Mouse (Mus musculus) lung, postnatal 10 days (tissue): ENCODE data around the gene Exosc3.
A peak's percentile ranks its signal among the peaks of the same experiment; 100 is the strongest.
"Not testable (repeated sequence)": the region's sequence is repeated elsewhere in the genome, so short reads cannot be mapped to it uniquely, and the experiment has no call there.

Source experiments
- DNase-seq: peaks from one replicate; pipeline ENCODE4 v3.0.0; 2021

Gene Exosc3

DNA sequence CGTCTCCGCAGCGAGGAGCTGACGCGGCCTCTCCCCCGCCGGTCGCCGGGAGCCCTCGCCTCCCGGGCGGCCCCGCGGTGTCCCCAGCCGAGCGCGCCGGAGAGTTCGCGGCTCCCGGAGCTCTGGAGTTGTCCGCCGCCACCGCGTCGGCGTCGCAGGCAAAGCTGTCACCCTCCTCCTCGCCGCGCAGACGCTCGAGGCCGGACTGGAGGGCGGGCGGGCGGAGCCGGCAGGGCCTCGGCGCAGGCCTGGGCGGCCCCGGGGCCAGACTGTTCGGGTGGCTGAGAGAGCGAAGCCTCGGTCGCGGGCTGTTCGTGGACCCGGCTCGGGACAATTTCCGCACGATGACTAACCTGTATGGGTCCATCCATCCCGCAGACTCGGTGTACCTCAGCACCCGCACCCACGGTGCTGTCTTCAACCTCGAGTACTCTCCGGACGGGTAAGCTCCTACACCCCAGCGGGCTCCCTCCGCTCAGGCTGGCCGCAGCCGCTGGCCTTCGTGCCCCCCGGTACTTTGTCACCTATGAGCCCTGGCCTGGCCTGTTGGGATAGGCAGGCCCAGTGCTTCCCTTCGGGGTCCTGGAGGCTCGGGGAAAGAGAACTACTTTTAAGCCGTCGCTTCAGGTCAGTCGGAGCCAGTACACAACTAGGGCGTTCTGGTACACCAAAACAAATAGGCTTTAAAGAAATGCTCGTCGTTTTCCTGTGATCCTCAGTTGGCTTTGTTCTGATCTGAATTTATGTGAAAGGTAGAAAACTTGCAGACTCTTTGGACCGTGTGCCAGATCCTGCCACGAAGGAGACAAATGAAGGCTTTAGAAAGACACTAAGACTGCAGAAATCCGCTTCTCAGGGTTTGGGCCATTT lies at the start of gene Exosc3:
Gene Exosc3, minus strand, starts transcription at position 447 of the 870 bp plus-strand sequence.
- peak; percentile 56 for DNase-seq

DNA sequence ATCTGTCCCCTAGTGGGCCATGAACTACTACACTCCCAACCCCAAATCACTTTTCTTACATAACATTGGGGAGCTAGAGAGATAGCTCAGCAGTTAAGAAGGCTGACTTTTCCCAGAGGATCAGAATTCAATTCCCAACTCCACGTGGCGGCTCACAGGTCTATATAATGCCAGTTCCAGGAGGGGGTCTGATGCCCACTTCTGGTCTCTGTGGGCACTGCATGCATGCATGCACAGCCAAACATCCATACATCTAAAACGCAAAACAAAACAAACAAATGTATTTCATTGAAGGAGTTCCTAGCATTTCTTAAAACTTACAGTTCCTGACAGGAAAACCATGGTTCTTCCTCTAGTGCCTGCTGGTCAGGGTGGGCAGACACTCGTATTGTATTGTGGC lies 49.6 kb upstream of the Exosc3 start:
- DNase-seq = no peak

DNA sequence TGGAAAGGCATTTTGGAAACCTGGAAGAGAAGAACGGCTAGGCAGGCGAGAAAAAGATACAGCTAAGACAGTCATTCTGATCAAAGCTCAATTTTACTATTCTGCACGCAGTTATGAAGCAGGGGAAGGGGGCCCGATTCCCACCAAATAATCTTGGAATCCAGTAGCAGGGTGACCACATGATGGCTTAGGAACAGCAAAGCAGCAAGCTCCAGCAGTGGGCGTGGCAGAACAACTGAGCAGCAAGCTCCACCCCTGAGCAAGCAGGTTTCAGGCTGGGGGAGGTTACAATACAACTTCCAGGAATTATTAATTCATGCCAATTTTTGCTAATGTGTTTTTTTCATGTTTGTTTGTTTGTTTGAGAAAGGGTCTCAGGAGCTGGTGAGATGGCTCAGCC lies 44.8 kb upstream of the Exosc3 start:
- DNase-seq = not testable (repeated sequence)

DNA sequence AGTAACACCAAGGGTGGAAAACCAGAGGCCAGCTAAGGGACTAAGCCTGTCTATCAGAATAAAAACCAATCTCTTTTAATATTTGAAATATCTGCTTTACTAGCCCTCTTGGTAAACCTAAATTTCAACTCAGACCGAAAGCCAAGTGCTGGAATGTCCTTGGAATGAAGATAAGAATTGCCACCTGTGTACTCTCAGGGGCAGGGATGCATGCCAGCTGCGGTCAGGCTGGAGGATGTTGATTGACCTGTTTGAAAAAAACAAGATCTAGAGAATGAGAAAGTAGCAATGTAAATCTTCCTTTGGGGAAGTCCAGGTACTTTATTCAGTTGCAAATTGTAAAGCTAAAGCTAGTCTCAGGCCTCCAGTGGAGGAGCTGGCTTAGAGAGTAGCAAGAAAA lies 39.6 kb upstream of the Exosc3 start:
- DNase-seq = peak; percentile 51

DNA sequence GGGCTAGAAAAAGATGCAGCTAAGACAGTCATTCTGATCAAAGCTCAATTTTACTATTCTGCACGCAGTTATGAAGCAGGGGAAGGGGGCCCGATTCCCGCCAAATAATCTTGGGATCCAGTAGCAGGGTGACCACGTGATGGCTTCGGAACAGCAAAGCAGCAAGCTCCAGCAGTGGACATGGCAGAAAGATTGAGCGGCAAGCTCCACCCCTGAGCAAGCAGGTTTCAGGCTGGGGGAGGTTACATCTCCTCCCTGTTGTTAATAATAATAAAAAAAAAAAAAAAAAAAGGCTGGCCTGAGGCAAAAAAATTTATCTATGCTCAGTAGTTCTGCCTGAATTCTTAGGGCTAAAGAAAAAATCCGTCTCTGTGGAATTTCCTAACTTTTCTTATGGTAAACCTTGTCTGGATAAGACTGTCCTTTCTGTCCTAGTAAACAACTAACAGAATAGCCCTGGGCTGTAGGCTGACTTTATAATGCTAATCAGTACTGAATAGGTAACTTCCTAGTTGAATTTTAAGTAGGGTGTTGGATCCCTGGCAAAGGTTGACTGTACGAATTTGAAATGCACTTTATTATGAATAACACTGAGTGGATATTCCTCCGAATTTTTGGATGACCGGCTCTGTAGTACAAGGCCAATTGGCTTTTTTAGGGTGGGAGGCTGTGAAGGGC lies 38.5 kb upstream of the Exosc3 start:
- not testable (repeated sequence) for DNase-seq

DNA sequence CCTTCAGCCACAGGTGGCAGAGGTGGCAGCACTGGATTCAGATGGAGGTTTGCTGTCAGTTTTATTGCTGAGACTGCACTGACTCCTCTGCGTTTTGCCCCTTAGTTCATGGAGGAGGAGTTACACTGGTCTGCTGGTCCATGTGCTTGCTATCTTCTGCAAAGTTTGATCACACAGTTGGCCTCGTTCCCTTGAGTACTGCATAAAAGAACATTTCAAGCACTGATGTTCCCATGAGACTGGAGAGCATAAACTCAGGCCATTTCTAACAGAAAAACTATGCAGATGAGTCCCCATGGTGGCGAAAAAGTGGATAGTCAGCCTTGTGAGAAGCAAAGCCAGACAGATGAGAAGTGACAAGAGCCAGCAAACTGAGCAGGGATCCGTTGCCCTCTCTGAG lies 34.0 kb upstream of the Exosc3 start:
- DNase-seq = no peak

DNA sequence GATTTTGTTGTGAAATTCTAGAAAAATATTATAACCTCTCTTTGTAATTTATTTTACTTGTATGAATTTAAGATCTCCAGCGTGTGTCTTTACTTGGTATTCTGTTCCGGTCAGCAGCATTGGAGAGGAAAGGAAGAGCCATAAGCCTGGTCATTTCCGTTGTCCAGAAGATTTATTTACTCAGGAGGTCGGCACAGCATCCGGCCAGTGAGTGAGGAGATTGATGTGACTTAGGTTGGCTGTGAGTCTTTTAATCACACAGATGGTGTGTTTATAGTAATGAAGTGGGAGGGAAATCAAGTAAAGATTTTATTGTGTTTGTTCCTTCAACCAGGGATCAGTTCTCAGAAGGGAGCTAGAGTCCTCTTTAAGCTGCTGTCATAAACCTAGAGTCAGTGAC lies 32.3 kb upstream of the Exosc3 start:
- peak; percentile 22 for DNase-seq

DNA sequence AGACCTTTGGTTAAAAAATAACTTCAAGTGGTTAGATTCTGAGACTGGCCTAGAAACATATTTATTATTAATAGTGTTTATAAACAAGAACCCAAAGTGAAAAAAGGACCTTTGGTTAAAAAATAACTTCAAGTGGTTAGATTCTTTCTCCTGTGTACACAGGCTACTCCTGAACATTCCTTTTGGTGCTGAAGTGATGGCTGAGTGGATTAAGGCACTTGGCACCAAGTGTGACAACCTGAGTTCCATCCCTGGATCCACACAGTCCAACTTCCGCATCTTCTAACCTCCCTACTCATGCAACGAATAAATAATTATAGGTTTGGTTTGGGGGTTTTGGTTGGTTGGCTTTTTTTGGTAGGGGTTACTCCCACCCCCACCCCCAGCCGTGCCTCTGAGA lies 28.7 kb upstream of the Exosc3 start:
- DNase-seq = peak; percentile 38

DNA sequence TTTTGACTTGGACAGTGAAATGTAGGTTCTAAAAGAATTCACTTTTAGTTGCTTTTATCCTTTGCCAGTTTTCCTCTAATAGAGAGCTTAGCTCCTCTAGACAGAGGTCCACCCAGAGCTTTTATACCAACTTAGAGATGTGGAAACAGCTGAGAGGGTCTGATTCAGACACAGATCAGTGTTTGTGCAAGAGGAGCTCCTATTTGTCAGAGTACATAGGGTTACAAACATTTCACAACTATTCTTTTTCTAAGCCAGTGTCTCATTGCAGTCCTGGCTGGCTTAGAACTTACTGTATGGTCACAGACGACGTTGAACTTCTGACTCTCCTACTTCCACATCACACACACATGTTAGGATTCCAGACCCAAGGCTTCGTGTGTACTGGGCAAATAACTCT lies 14.1 kb upstream of the Exosc3 start:
- DNase-seq = no peak

DNA sequence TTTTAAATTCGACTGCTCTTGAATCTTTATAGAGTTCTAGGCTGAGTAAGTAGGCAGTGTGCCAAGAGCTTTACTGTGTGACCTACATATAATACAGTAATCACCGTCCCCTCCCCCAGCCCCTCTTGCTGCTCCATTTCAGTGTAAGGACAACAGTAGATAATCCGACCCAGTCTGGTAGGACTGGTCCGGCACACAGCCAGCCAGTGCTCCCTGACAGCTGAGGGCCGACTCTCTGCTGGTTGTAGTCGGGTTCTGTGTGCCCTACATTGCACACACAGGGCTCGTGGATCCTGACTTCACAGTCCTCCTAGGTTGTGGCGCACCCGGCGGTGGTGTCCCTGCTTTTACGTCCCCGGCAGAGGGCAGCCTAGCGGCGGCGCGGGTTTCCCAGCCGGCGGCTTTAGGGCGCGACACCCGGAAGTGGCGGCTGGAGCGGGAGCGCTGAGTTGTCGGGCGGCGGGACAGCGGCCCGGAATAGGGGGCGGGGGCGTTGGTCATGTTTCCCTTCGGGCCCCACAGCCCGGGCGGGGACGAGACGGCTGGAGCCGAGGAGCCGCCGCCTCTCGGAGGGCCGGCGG lies 773 bp downstream of the Exosc3 start, which contains the start of gene Dcaf10:
Gene Dcaf10, plus strand, starts transcription at position 433 of the 581 bp plus-strand sequence.
- peak; percentile 96 for DNase-seq

DNA sequence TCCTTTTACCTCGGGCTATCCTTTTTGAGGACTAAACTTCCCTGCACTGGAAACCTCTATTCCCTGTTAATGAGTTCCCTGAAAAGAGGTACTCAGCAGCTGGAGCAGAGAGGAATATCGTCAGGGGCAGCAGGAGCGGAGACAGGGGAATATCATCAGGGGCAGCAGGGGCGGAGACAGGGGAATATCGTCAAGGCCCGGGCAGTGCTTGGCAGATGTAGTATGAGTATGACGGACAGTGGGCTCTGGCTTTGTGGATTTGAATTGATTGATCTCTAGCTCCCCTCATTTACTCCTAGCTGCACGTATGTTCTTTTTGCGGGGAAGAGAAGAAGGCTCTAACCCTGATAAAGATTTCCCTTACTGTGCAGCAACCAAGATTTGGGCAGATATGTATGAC lies 1.3 kb downstream of the Exosc3 start:
- DNase-seq = no peak

DNA sequence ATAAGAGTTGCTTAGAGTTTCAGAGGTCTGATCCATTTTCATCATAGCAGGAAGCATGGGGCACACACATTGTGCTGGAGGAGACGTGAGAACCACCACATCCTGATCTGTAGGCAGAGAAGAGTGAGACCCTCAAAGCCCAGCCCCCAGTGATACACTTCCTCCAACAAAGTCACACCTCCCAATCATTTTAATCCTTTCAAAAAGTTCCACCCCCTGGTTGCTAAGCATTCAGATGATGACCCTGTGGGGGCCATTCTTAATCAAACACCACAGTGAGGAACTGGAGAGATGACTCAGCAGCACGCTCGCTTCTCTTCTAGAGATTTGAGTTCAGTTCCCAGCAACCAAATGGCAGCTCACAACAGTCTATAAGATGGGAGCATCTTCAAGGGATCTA lies 10.1 kb downstream of the Exosc3 start:
- DNase-seq = no peak

DNA sequence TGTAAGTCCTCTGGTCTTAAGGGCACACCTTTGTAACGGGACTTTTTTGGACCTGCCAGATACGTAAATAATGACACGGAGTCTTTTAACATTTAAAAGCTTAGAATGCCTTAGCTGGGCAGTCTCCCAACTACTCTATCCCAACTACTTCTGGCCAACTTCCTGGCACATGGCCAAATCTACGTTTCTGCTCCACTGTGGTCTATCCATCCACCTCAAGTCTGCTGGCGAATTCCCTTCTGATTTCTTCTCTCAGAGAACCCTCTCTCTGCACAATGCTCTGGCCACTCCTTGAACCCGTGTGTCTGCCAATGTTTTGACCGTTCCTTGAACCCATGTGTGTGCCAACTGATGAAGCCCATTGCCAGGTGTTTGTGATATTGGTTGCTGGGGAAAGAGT lies 11.4 kb downstream of the Exosc3 start:
- peak; percentile 7 for DNase-seq

DNA sequence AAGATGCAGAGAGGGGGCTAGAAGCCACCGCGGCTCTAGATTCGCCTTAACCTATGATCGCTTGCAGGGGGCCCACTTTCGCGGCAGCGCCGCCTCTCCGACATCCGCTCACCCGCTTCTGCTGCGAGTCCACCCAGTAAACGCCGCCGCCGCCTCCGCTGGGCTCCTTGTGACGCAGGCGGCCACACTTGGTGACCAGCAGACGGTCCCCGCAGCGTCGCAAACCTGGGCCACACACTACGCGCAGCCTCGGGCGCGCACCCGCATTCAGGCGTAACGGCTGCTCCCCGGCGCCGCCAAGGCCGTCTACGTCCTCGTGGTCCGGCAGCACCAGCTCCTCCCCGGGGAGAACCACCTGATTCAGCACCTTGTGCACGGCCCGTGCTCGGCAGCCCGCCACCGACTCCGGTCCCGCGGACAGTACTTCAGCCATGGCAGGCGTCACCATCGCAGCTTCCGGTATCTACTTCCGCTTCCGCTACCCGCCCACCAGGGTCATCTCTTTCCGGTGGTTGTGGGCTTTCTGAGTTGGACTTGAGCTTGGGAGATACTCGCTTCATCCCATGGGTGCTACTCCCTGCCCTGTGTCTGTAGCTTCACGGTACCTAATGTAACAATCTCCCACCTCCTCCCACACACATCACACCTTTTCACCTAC lies 22.2 kb downstream of the Exosc3 start:
- peak; percentile 90 for DNase-seq

DNA sequence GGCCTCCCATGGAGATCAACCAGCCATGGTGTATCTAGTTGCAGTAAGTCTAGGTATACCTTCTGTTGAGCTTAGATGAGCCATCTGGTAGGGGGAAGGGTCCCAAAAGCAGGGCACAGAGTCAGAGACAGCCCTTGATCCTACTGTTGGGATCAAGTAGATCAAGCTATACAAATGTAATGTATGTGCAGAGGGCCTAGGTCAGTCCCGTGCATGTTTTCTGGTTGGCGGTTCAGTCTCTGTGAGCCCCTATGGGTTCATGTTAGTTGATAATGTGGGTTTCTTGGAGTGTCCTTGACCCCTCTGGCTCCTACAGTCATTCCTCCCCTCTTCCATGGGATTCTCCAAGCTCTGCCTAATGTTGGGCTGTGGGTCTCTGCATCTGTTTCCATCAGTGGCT lies 31.5 kb downstream of the Exosc3 start:
- DNase-seq = no peak

DNA sequence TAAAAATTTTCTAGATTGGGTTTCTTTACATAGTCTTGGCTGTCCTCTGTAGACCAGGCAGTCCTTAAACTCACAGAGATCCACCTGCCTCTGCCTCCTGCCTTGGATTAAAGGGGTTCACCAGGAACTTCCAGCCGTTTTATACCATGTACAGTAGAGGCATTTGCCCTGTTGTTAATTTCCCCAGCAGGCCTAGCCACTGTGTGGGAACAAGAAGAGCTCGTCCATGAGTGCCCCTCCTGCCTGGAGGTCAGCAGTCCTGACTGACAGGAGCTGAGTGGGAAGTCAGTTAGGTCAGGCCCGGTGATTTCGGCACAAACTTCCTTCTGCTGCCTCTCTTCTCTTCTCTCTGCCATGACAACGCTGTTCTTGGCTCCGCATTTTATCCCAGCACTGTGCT lies 33.9 kb downstream of the Exosc3 start:
- no peak for DNase-seq

DNA sequence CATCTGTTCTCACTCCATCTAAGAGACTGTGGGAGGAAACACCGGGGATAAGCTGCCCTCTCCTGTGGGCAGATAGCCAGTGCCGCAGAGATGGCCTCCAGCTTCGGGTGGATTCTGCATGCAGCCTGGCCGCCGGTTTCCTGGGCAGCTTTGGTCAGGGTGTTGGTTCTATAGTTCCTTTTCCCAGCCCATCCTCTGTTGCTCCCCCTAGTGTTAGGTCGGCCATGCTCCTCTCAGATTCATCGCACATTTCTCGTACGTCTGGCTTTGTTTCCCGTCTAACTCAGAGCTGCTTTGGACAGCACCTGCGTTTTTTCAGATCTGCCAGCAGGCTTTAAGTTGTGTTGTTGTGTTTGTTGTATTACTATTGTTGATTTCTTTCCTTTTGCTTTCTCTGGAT lies 34.5 kb downstream of the Exosc3 start:
- peak; percentile 42 for DNase-seq

DNA sequence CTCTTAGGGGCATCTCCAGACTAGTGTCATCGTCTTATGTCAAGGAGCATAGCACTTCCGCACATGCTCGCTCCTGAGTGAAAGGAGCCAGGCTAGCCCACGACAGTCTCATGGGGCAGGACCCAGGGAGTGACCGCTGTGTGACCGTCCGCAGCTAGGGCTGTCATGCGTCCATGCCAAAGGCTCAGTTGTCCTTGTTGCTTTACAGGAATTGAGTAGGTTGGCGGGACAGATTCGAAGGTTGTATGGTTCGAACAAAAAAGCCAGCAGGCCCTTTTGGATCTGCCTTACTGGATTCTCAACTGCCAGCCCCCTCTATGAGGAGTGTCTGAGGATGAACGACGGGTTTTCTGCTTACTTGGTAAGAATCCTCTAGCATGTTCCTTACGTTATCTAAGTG lies 37.0 kb downstream of the Exosc3 start:
- DNase-seq = no peak

DNA sequence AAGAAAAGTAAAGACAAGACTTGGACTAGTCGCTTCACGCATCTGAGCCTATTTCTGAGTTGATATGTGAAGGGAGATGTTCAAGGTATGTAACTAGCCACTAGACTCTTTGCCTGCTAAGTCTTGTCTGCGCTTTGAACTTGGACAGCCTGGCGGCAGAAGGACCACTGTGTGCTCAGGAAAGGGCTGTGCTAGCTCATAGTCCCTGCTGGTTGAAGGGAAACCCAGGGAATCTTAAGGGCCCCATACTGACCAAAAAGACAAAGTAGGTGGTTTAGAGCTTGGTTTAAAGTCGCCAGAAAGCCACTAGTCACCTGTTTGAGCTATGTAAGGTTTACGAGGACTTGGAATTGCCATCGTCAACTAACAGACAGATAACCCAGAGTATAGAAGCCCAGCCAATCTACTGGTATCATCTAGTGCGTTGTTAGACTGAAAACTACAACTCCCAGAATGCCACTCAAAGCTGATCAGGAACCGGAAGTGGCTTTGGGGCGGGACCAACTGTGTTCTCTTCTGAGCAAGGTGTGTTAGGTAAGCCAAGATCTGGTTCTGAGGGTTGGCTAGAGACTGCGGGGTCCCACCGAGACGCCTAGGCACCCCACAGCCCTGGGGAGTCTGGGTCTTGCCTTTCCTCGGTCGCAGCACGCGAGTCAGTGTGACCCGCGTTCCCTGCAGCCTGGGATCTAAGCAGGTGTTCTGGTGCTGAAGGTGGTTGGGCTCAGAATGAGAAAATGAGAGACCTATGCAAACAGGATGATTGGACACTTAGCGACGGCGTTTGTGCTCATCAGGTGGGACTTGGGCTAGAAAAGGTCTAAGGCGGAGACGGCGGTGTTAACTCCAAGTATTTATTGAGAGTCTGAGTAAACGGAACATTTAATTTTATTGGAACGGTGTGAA lies 45.6 kb downstream of the Exosc3 start, which contains the start of gene Trmt10b:
Gene Trmt10b, plus strand, starts transcription at position 466 of the 903 bp plus-strand sequence.
- DNase-seq = peak; percentile 78

DNA sequence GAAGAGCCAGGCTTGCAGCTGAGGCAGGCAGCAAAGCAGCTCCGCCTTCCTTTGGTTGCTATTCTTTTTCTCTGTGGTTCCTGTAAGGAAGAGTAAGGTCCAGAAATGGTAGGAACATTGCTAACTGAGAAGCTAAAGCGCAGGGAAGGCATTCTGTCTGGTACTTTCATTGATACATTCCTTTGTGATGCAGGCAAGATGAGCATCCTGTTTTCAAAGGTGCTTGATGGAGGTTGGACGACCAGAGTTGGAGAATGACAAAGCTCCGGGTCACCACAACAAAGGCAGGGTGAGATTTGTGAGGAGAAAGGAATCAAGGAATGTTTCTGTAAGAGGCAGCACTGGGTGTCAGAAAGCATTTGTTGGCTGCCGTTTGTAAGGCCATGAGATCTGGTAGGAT lies 54.6 kb downstream of the Exosc3 start:
- no peak for DNase-seq

DNA sequence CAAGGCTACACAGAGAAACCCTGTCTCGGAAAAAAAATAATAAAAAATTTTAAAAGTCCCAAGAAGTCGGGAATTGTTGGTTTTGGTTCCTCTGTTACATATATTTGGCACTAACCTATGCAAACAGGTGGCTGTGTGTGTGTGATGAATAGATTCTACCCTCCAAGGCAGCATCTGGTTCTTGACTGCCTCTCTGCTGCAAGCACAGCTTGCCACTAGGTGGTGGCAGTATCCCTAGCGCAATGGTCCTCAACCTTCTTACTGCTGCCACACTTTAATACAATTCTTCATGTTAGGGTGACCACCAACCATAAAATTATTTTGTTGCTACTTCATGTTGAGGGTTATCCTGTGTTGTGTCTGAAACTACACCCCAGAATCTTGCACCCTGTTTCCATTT lies 56.2 kb downstream of the Exosc3 start:
- no peak for DNase-seq

DNA sequence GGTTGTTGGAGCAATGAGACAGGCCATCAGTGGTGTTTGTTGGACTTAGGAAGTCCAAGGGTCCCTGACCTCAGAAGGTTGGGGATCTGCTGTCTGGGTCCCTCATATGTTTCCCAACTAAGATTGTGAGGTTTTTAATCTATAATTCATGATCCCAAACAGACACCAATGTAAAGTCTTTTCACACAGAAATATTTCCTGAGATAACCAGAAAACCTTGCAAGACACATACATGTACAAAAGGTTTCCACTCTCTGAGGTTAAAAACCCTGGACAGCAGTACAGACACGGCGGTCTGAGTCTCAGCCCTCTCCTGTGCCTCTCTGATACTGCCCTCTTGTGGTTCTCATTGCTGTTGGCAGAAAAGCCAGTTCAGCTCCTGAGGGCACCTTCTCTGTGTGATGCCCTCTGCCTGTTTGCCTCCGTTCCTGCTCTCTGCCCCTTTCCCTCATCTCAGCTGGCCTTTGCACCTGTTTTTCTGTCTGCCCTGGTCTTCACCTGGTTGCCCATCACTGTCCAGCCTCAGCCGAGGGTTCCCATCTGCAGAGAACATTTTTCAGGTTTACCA lies 62.5 kb downstream of the Exosc3 start:
- peak; percentile 85 for DNase-seq
